In genomic region chr12:51767454-51767853, GRCm38 (mm10) we compare ENCODE assay signal across 22 mouse cellular contexts.
DNase-seq lines count a peak whose midpoint lies in the region; ATAC-seq lines count a peak whose summit lies in the region.
"Had no signal": no experiment of that assay in that cellular context is flagged by ENCODE, and none has a peak within 500 bp of the region (broad histone marks: within the 10 kb centered on the region; RNA-seq: fewer than 3 reads in every experiment).

No protein-coding gene starts in this region.

- H3K4me3 ChIP-seq in liver, embryonic 13.5 days (replicated peaks), result no peak overlapping the region
- H3K4me3 ChIP-seq: embryonic facial prominence, embryonic 12.5 days; hindbrain, embryonic 15.5 days; limb, embryonic 12.5 days; midbrain, embryonic 10.5 days; myocyte; neural tube, embryonic 13.5 days had no signal

- DNase-seq in liver, embryonic 13.5 days, result no peak
- no peak for DNase-seq in T-cell, adult 2 months (ENCODE audit: low spot score)
- no peak for DNase-seq in layer of hippocampus, adult 9-11 months
- DNase-seq in layer of hippocampus, postnatal 36 days, result no peak
- DNase-seq in embryo, embryonic 11 days, result no peak
- DNase-seq: adrenal gland, postnatal 36 days; cerebellum, adult 9-10 months; gastrocnemius, postnatal 36 days; kidney, adult 18-20 months; kidney, postnatal 10 days; lung, embryonic 14.5 days; lung, postnatal 4 days had no signal

- no peak overlapping the region for H3K9ac ChIP-seq in liver, embryonic 13.5 days
- H3K9ac ChIP-seq: embryonic facial prominence, embryonic 12.5 days; hindbrain, embryonic 15.5 days; limb, embryonic 12.5 days; lung, embryonic 14.5 days; neural tube, embryonic 13.5 days had no signal

- H3K4me1 ChIP-seq in liver, embryonic 13.5 days (replicated peaks), result no peaks in the 10 kb centered on the region
- H3K4me1 ChIP-seq: embryonic facial prominence, embryonic 12.5 days; hindbrain, embryonic 15.5 days; limb, embryonic 12.5 days; midbrain, embryonic 10.5 days; neural tube, embryonic 13.5 days had no signal

- ATAC-seq in CD4-positive, CD25-positive, alpha-beta regulatory T cell, adult 4 months, result peak; percentile 58
- ATAC-seq in granulocyte monocyte progenitor cell, adult 5-6 weeks (replicated peaks; ENCODE audit: poor library complexity, severe bottlenecking), result peak; percentile 81
- ATAC-seq in liver, embryonic 13.5 days (ENCODE audit: low read depth), result peak; percentile 39; the same call in 1 of the 2 replicates
- peak; percentile 84 for ATAC-seq in megakaryocyte progenitor cell, adult 5-6 weeks (replicated peaks; ENCODE audit: poor library complexity)
- ATAC-seq: midbrain, embryonic 16.5 days had no signal

- H3K36me3 ChIP-seq in liver, embryonic 13.5 days, result peaks cover 82% of the 10 kb centered on the region

- whole genome bisulfite sequencing in liver, embryonic 13.5 days (ENCODE audit: insufficient replicate concordance), result 74% methylated on average over 4 of the region's 4 CpGs

- H3K9me3 ChIP-seq in liver, embryonic 13.5 days (replicated peaks), result no peaks in the 10 kb centered on the region
- H3K9me3 ChIP-seq: embryonic facial prominence, embryonic 12.5 days; hindbrain, embryonic 15.5 days; limb, embryonic 12.5 days; midbrain, embryonic 10.5 days; neural tube, embryonic 13.5 days had no signal

- H3K4me2 ChIP-seq in liver, embryonic 13.5 days, result no peak overlapping the region
- H3K4me2 ChIP-seq: embryonic facial prominence, embryonic 12.5 days; hindbrain, embryonic 15.5 days; limb, embryonic 12.5 days; lung, embryonic 14.5 days; neural tube, embryonic 13.5 days had no signal

- H3K27me3 ChIP-seq in liver, embryonic 13.5 days, result no peaks in the 10 kb centered on the region
- H3K27me3 ChIP-seq: embryonic facial prominence, embryonic 12.5 days; hindbrain, embryonic 15.5 days; limb, embryonic 12.5 days; neural tube, embryonic 13.5 days had no signal

- no peak overlapping the region for H3K27ac ChIP-seq in liver, embryonic 13.5 days
- H3K27ac ChIP-seq: embryonic facial prominence, embryonic 12.5 days; hindbrain, embryonic 15.5 days; limb, embryonic 12.5 days; midbrain, embryonic 10.5 days; neural tube, embryonic 13.5 days had no signal
